Mouse (Mus musculus) CD4-positive, CD25-positive, alpha-beta regulatory T cell, adult 2 months (primary cell): ENCODE results near the gene Prr36.
A peak's percentile ranks its signal among the peaks of the same experiment; 100 is the strongest.
"Not testable (repeated sequence)": the region's sequence is repeated elsewhere in the genome, so short reads cannot be mapped to it uniquely, and the experiment has no call there.

Experiments used
- DNase-seq: peaks from one replicate; pipeline ENCODE4 v3.0.0-alpha.2; 2012; ENCODE audit warnings: low read depth, low spot score

Gene Prr36

DNA sequence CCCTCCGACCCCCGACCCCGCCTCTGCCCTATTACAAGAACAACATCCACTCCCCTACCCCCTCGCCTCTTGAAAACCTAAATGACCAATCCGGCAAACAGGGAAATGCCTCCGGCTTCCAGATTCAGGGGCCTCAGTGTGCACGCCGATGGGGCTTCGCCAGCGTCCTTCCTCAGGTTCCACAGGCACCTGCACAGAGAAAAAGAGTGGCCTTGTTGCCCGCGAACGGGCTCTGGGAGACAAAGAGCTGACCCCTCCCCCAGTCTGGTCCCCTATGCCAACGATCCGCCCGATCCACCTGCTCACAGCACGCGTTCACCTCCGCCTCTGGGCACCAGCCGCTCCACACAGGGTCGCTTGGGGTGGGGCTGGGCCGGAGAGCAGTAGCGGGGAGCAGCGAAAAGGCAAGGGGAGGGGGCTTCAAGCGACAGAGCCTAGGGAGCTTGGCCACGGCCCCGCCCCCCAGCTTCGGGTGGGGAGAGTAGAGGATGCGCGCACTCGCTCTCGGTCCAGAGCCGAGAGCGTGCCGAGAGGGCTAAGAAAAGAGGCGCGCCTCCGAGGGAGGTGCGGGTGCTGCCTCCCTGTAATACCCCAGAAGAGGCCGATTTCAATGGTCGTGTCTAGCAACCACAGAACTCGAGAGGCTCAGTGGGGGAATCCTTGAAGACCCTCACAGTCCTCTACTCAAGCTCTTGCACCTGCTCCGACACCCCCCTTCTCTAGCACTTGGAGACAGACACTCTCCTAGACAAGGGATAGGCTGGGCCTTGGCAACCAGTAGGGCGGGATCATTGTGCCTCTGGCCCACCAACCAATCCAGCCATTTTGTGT lies at the start of gene Prr36:
Gene Prr36 (minus strand): TSS at position 669 of the 831 bp plus-strand sequence.
- peak; percentile 33 for DNase-seq

DNA sequence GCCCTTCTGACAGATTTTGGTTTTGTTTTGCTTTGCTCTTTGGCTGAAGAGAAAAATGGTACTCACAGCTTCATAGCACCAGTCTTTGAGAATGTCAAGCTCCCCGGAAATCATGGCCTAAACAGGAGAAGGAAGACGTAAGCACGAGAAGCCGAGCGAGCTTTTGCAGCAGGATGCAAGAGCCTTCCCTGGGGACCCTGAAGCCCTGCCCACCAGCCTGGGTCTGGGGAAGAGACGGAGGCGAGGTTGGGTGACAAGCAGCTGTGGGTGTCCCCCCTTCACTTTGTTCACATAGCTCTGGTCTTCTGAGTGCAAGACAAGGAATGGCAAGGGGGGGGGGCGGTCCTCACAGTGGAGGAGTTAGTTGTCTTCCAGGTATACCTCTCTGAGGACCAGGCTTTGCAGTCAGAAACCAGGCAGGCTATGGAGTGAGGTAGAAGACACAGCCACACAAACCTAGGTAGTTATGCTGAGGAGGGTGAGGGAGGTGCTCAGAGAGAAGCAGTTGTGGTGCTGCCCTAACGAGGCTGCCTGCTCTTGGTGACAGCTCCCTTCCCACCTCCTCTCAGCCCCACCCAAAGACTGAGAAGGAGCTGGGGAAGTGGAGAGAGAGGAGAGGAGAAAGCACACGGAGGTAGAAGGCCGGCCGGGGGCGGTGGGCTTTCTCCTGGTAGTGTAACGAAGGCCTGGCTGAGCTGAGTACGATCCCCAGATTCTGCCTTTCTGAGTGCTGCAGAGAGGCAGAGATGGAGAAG lies 48.1 kb upstream of the Prr36 start:
- DNase-seq: no peak

DNA sequence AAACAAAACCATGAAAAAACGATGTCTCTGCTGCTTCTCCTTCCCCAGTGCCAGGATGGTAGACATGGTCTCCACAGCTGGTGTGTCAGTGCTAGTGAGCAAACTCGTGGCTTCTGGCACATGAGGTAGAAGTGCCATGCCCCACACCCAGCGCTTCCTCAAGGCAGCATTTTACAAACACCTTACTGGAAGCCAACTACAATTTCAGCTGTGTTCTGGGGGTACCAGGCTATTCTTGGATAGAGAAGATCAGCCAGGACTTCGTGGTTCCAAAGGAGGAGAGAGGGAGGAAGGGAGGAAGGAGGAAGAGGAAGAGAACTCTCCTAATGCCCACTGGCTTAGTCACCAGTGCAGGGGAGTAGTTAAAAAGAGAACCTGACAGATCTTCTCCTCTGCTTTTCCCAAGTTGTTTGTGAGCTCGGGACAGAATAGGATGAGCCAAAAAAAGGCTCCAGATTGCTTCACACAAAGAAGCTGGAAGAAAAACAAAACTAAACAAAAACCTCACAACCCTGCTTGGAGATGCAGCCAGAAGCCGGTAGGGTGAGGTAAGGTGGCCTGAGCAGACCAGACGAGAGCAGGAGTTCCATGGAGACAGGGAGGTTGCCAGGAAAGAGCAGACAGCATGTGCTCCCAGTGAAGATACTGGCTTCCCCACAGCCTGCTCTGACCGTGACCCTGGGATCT lies 46.0 kb upstream of the Prr36 start:
- no peak for DNase-seq

DNA sequence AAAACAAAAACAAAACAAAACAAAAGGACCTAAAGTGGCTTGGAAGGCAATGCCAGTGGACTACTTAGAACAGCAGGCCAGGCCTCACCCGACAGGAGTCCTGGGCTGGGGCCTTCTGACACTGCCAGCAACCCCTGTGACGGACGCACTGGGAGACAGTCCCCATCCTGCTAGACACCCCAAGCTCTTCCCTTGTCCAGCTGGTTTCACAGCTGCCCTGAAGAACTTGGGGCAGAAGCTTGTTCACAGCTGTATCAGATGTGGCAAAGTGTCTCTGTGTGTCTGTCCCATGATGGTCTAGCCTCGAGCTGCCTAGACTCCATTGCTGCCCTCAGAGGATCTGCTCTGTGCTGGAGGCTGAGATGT lies 42.5 kb upstream of the Prr36 start:
- DNase-seq: no peak

DNA sequence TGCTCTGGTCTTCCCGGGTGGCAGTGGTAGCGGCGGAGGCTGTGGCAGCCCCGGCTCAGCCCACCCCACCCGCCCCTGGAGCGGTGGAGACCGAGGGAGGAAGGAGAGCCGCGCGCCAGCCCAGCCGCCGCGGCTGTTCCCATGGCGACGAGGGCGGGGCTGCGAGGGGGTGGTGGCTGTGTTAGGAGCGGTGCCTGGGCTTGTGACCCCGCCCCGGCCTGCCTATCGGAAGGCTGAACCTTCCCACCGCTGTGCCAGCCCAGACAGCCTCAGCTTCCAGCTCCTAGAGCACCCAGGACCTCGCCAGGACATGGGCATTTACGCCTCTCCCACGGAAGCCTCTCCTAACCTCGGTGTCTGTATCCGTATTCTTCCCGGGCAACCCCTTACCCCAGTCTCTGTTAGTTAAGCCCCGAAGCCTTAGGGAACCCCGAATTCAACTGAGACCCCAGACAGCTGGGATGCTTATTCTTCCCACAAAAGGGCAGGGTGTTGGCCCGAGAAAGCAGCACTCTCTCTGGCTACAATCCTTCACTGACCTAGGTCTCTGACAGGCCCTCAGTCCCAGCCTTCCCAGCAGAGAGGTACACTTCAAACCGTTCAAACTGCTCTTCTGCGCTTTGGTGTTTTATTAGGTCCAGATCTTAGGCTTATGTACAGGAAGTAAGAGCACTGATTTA lies 42.0 kb upstream of the Prr36 start, which contains the start of gene Ctxn1:
Gene Ctxn1 (minus strand): TSS at position 150 of the 680 bp plus-strand sequence.
- DNase-seq: peak; percentile 95

DNA sequence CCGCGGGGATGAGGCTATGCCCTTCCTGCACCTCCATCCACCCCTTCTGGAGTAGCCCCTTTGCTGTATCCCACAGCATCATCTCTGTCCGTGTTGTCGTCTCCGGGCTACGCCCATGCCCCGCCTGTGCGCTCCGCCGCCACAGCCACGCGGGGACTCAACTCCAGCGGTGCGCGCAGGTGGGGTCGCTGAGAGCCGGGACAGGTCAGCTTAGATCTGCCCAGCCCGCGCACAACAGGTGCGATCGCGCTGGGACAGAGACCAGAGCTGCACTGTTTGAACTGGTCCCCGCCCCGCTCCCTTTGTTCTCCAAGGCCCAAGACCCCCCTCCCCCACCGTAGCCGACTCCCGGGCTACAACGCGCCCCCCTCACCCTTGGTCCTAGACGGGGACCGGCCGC lies 41.4 kb upstream of the Prr36 start:
- DNase-seq: no peak

DNA sequence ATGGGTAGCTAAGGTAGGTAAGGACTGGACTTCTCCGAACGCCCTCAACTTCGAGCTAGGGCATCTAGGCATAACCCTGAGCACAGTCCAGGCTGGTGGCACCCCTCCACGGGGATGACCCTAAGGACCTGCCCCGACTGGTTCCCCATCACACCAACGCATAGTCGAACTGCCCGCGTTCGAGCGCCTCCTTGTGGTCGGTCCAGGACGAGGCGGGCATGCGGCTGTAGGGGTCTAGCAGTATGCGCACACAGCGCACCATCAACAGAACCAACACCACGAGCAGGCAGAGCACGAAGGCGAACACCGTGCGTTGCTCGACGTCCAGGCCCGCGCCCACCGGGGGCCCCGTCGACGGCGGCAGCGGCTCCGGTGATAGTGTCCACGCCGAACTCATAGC lies 41.0 kb upstream of the Prr36 start:
- DNase-seq: peak; percentile 83

DNA sequence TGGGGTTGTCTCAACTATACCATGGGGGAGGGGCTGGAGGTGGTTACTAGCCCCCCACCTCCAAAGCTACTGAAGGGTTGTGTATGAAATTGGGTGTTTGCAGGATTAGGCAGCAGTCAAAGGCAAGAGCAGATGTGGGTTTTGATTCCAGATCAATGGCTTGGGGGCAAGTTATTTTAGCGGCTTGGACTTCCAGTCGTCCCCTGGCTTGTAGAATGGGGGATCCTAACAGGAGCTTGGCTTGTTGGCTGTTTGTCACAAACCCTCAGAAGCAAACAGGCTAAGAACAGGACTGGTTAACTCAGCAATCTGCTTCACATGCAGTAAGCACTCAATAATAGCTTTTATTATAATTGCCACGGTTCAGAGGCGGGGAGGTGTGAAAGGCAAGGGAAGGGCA lies 40.1 kb upstream of the Prr36 start:
- no peak for DNase-seq

DNA sequence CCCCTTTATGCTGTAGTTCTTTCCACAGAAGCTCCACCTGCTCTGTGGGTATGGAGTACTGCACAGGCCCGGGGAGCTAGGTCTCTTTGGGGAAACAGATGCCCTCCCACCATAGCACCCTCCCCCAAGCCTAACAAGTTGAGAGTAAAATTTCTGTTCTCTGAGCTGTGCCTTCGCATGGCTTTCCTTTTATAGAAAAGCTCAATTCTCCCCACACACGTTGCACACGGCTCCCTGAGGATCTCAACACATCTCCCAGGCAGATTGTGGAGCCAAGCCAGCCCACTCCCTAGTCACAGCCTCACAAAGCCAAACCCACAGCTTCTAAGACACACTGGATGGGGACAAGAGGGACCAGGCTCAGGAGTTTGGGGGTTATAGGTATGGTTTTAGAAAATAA lies 39.7 kb upstream of the Prr36 start:
- DNase-seq: no peak

DNA sequence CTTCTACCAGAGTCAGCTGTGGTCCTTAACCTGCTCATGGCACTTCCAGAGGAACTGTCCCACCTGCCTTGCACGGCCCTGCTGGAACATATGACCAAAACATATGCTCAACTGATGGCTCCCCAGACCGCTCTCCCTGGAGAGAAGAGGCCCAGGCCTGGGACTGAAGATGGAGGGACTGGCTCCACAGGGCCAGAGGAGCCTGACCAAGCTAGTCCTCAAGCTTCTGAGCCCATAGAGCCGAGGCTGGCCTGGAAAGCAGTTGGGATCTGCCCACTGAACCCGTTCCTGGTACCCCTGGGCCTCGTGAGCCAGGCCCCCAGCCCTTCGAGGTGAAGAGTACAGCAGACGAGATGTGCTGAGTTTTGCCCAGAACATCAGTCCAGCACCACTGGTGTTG lies 38.2 kb upstream of the Prr36 start:
- not testable (repeated sequence) for DNase-seq

DNA sequence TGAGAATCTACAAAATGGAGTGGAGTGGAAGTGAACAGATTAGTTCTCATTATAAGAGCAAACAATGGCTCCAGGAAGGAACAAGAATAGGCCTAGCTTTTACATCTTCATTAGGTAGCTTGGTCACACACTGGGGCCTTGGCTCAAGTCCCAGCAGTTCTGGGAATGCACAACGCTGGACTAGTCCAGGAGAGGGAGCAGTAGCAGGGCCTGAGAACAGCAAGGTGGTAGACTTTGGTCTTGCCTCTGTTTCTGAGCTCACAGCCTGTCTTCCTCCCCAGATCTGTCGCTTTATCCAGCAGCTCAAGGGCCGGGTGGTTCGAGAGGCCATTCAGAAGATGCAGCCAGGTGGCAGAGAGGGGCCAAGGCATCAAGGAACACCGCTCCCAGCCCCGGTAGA lies 36.7 kb upstream of the Prr36 start:
- DNase-seq: no peak

DNA sequence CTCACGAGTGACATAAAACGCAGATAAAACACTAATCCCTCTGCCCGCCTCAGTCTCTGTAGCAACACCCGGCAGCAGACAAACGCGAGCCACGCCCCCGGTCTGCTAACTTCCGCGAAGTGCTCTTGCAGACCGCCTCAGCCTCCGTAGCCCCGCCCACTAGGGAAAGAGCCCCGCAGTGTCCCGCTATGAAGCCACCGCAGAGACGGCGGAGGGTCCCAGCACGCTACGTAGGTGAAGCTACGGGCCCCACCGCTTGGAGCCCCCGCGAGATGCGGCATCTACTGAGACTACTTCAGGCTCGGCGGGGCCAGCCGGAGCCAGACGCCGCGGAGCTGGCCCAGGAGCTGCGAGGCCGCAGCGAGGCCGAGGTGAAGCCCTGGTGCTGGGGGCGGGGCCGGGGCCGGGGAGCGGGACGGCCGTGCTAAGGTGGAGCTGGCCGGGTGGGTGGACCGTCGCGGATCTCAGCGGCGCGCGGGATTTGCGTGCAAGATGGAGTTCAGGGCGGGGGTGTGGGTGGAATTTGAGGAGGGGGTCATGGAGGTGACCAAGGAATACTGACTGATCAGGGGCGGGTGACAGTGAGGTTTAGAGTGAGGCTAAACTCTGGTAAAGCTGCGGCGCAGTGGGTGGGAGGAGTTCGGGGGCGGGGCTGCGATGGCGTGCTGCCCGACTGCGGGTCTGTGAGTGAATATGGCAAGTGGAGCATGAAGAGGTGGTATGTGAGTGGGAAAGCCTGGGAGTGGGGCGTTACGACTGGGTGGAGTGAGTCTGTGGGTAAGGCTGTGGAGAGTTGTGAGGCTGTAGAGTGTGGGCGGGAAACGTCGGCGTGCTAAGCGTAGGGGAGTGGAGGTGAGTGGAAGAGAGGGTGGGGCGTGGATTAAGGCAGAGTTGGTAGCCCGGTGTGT lies 35.9 kb upstream of the Prr36 start, which contains the start of gene Snapc2:
Gene Snapc2 (plus strand): TSS at position 147 of the 908 bp plus-strand sequence.
- DNase-seq: peak; percentile 98

DNA sequence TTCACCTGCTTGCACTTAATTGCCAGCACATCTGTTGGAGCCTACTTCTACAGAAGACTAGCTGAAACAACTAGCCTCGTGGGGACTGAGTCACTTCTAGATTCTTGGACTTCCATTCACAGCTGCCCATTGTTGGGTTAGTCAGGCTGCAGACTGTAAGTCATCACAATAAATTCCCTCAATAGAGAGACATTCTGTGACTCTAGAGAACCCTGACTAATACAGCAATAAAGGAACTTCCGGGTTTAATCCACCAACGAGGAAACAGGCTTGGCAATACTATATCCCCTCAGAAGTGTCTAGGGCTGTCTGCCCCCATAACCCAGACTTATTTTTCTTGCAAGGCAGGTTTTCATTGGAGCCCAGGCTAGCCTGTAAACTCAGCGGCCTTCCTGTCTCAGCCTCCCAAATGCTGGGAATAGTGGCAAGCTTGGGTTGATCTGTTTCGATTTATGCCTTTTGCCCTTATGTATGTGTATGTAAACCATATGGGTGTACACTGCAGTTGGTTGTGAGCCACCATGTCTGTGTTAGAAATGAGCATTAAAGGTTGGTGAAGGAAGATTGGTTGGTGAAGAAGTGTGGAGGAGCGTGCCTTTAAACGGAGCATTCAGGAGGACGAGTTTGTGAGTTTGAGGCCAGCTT lies 35.0 kb upstream of the Prr36 start:
- no peak for DNase-seq

DNA sequence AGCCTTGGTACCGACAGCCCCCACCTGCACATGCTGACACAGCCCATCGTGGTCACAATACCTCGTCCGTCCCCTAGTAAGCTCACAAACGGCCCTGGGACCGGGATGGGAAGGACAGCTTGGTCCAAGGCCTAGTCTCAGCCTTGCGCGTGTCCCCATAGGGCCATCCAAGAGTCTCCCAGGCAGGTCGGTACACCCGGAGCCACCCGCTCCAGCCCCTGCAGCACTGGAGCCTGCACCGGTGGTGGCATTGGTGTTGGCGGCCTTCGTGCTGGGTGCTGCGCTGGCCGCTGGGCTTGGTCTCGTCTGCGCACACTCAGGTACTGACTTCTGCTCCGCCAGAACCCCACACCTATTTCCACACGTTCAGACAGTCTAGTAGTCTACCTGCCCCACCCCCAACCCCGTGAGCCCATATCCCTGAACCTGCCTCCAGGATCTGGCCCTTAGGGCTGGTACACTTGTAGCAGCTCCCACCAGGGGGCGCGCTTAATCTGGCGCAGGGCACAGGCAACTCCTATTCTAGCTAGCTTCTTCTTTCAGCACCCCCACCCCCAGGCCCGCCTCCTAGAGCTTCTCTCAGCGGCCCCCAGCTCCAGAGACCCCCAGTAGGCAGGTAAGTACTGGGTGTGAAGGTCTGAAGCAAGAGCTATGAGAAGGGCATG lies 33.2 kb upstream of the Prr36 start:
- peak; percentile 92 for DNase-seq

DNA sequence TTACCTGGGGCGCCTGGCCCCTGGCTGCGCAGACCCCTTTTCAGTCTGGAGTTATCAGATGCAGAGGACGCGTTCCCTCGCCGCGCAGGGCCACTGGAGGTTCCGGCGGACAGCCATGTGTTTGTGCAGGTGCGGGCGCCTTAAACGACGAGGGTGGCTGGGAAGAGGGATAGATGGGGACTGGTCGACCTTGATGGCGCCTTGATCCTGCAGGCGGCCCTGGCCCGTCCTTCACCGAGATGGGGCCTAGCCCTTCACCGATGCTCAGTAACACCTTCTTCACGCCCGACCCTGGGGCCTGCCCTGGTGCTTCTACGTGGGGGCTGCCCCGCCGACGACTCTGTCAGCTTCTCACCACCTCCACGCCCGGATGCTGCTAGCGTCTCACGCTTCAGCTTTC lies 32.0 kb upstream of the Prr36 start:
- DNase-seq: no peak

DNA sequence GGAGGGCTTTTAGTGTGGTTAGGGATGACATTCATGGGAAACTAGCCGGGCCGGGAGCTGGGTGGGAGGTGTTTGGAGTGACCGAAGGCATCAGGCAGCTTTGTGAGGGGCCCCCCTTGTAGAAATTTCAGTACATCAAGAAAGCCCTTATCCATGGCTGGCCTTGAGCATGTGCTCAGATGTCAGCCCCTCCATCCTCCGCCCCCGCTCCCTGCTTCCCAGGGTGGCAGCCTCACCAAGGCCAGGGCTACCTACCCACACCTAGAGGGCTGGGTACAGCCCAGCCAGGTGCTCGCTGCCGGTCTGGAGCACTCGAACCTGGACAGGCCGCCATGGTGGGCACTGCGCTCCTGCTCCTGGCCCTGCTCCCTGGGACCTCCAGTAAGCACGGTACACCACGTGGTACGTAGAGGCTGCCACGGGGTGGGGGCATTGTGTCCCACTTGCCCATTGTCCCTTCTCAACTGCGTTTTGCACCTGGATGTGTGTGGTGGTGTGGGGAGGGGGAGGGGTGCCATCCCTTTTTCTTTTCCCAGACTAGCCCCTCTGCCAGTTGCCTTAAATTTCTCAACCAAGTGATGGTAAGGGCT lies 30.8 kb upstream of the Prr36 start, which contains the start of gene Tgfbr3l:
Gene Tgfbr3l (plus strand): TSS at position 264 of the 590 bp plus-strand sequence.
- no peak for DNase-seq

DNA sequence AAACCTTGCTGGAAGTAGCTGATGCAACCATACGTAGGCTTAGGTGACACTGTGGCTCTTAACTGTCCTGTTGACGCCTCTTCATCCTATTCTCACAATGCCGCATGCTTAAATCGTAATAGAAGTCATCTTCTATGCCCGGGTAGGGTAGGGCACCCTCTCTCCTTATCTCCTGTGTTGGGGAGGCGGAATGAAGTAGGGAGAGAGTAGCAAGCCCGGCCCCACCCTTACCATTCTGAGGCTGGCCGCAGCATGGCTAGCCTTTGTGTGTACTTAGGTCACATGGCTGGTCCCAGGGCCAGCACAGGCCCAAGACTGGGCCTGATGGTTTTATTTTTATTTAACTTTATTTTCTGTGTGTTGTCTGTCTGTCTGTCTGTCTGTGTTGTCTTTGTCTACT lies 30.0 kb upstream of the Prr36 start:
- no peak for DNase-seq

DNA sequence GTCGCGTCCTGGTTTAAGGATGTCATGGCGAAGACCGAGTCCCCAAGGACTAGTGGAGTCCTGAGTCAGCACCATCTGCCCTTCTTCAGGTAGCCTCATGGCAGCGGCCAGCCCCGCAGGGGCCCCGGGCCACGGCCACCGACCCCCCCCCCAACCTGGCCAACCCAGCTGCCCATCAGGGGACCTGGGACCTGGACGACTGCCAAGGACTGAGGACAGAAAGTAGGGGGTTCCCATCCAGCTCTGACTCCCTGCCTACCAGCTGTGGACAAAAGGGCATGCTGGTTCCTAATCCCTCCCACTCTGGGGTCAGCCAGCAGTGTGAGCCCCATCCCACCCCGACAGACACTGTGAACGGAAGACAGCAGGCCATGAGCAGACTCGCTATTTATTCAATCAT lies 28.5 kb upstream of the Prr36 start:
- DNase-seq: no peak

DNA sequence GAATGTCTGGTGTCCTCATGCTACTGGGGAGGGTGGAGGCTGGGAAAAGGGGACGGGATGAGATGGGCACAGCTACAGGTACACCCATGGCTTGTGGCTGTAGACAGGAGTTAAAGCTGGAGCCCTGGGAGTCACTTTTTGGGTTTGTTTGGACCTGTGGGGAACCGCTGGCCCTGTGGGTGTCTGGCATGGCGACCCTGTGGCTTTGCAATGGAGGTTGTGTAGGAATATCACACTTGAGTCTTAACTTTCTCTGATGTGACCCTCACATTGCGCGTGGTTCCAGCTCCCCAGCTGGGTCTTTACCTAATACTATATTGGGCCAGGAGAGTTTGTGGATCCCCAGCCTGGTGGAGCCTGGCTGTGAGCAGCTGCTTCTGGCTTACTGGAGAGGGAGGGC lies 27.8 kb upstream of the Prr36 start:
- no peak for DNase-seq
